Comparison of ENCODE assay signal across 8 mouse cellular contexts in the genomic region with DNA sequence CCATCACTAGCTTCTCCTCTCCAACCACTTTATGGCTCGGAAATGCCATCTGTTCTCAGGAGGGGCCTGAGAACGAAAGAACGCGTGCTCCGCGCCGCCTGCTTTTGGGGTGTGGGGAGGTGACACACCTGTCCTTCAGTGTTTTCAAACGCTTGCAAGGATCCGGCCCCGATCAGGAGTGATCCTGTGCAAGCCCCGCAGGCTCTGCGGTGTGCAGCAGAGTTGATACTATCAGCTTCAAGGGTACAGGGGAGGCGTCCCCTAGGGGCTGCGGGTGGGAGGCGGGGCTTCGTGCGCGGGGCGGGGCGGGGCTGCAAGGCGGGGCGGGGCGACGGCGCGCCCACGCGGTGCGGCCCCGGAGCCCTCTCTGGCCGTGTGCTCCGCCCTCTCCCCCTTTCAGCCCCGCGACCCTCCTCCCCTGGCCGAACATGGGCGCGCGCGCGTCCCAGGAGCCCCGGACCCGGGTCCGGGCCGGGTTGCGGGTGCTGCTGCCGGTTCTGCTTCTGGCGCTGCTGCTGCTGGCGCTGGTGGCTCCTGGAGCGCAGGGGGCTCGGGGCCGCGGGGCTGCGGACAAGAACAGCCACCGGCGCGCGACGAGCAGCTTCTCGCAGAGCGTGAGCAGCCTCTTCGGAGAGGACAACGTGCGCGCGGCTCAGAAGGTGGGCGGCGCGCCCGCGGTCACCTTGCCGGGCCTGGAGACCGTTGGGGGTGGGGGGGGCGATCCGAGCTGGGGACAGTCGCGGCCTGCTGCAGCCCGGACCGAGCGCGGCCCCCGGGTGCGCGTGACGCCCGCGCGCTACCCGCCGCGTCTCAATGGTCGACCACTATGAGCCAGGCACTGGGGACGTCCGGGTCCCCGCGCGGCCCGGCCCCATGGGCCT. TPM values are rescaled to one million over a fixed set of nuclear protein-coding genes. Genes with fewer than 3 reads are reported as not detected.
DNase-seq lines count a peak whose midpoint lies in the region; ATAC-seq lines count a peak whose summit lies in the region.

Gene Bri3bp (plus strand): TSS at position 335 of the 881 bp plus-strand sequence.

- H3K36me3 ChIP-seq in intestine, embryonic 16.5 days (ENCODE audit: control insufficient read depth, insufficient read depth, low read length), result no peaks in the 10 kb centered on the region
- peaks cover 14% of the 10 kb centered on the region for H3K36me3 ChIP-seq in limb, embryonic 12.5 days
- no peaks in the 10 kb centered on the region for H3K36me3 ChIP-seq in midbrain, embryonic 15.5 days (replicated peaks)

- H3K27me3 ChIP-seq in intestine, embryonic 16.5 days (replicated peaks; ENCODE audit: control insufficient read depth, insufficient read depth, low read length), result no peaks in the 10 kb centered on the region
- no peaks in the 10 kb centered on the region for H3K27me3 ChIP-seq in limb, embryonic 12.5 days
- no peaks in the 10 kb centered on the region for H3K27me3 ChIP-seq in midbrain, embryonic 15.5 days (replicated peaks)

- peak; percentile 61 for ATAC-seq in common myeloid progenitor, adult 5-6 weeks (replicated peaks; ENCODE audit: low read depth, poor library complexity, severe bottlenecking)
- peak; percentile 91 for ATAC-seq in intestine, embryonic 16.5 days
- peak; percentile 91 for ATAC-seq in limb, embryonic 12.5 days (ENCODE audit: insufficient number of reproducible peaks, insufficient read depth, low FRiP score, low TSS enrichment, low read depth)
- ATAC-seq in midbrain, embryonic 15.5 days (replicated peaks), result peak; percentile 85

- peak within 1 kb of the TSS; percentile 85 for H3K4me3 ChIP-seq in intestine, embryonic 16.5 days (ENCODE audit: low read length)
- H3K4me3 ChIP-seq in limb, embryonic 12.5 days (replicated peaks), result peak within 1 kb of the TSS; percentile 88
- peak within 1 kb of the TSS; percentile 88 for H3K4me3 ChIP-seq in midbrain, embryonic 15.5 days

- under 1% methylated on average over 81 of the region's 97 CpGs for WGBS in intestine, embryonic 16.5 days
- under 1% methylated on average over 87 of the region's 97 CpGs for WGBS in limb, embryonic 12.5 days
- WGBS in midbrain, embryonic 15.5 days, result 1% methylated on average over 80 of the region's 97 CpGs

- H3K9ac ChIP-seq in intestine, embryonic 16.5 days (ENCODE audit: low read depth, low read length), result peak within 1 kb of the TSS; percentile 88
- peak within 1 kb of the TSS; percentile 92 for H3K9ac ChIP-seq in limb, embryonic 12.5 days (replicated peaks)
- H3K9ac ChIP-seq in midbrain, embryonic 15.5 days, result peak within 1 kb of the TSS; percentile 86

- peak within 1 kb of the TSS; percentile 54 for H3K4me2 ChIP-seq in intestine, embryonic 16.5 days (ENCODE audit: low read depth, low read length)
- peak within 1 kb of the TSS; percentile 68 for H3K4me2 ChIP-seq in limb, embryonic 12.5 days
- H3K4me2 ChIP-seq in midbrain, embryonic 15.5 days, result peak within 1 kb of the TSS; percentile 76

- H3K4me1 ChIP-seq in intestine, embryonic 16.5 days (ENCODE audit: control insufficient read depth, insufficient read depth, low read length), result peaks cover 9% of the 10 kb centered on the region
- peaks cover 24% of the 10 kb centered on the region; the same call in 1 of the 2 replicates for H3K4me1 ChIP-seq in limb, embryonic 12.5 days (replicated peaks)
- peaks cover 18% of the 10 kb centered on the region for H3K4me1 ChIP-seq in midbrain, embryonic 15.5 days

- DNase-seq in left cerebral cortex, adult 18-20 months (ENCODE audit: low spot score in 2 of 2), result peak; percentile 44 to 54
- no peak for DNase-seq in left cerebral cortex, adult 11 months (ENCODE audit: low spot score)
- DNase-seq in gastrocnemius, postnatal 4 days (ENCODE audit: low spot score in 2 of 2), result peak in 1 of 2 experiments; percentile 43
- peak; percentile 54 to 59 for DNase-seq in spleen, postnatal 36 days (ENCODE audit: low spot score in 2 of 2)

- peak within 1 kb of the TSS; percentile 77 for H3K27ac ChIP-seq in intestine, embryonic 16.5 days (ENCODE audit: low read length)
- peak within 1 kb of the TSS; percentile 81 for H3K27ac ChIP-seq in limb, embryonic 12.5 days
- peak within 1 kb of the TSS; percentile 80 for H3K27ac ChIP-seq in midbrain, embryonic 15.5 days

- no peaks in the 10 kb centered on the region for H3K9me3 ChIP-seq in intestine, embryonic 16.5 days (ENCODE audit: control insufficient read depth, low read length)
- H3K9me3 ChIP-seq in limb, embryonic 12.5 days, result no peaks in the 10 kb centered on the region
- no peaks in the 10 kb centered on the region for H3K9me3 ChIP-seq in midbrain, embryonic 15.5 days

RNA-seq across cellular contexts. Expression of gene Bri3bp, which starts in this region (rescaled TPM):
- total RNA-seq in left cerebral cortex, adult 18-20 months (2021), result 10 to 100 TPM; 91.8 to 96.3 TPM
- total RNA-seq in common myeloid progenitor, adult 5-6 weeks (2017), result 32.7 and 32.8 TPM in 2 replicates
- 10 to 100 TPM; 10.4 to 12.0 TPM for total RNA-seq in gastrocnemius, postnatal 4 days (2021)
- polyA plus RNA-seq in intestine, embryonic 16.5 days (2015; fragmentation: Nextera tagmentation; extraction: Ambion mirVana), result 58.2 and 58.3 TPM in 2 replicates
- 40.3 and 40.7 TPM in 2 replicates for polyA plus RNA-seq in limb, embryonic 12.5 days (2016; fragmentation: Nextera tagmentation; extraction: Ambion mirVana)
- polyA plus RNA-seq in midbrain, embryonic 15.5 days (2015; fragmentation: Nextera tagmentation; extraction: Ambion mirVana), result 36.4 and 37.9 TPM in 2 replicates
